Mouse (Mus musculus): ENCODE measurements at regions not wholly inside any gene's neighbourhood (a gene's known extent, or its start where the extent isn't known, plus 50 kb on each side); places are given as distances from the start of the nearest gene placed in this dataset.

GRCm38 (mm10) chr5:41206462-41206861 is 501.5 kb downstream of the Rab28 start:
- DNase-seq, result no peak

GRCm38 (mm10) chr5:41204417-41204816 is 503.5 kb downstream of the Rab28 start:
- no peak for DNase-seq

- no peak for DNase-seq
Measured at GRCm38 (mm10) chr5:41187193-41187592, 520.8 kb downstream of the Rab28 start.

GRCm38 (mm10) chr5:41177220-41177619 is 530.7 kb downstream of the Rab28 start:
- DNase-seq, result no peak

- DNase-seq, result no peak
Measured at GRCm38 (mm10) chr5:41165870-41166626, 541.9 kb downstream of the Rab28 start.

- no peak for DNase-seq
Measured at GRCm38 (mm10) chr5:41125050-41125449, 582.9 kb downstream of the Rab28 start.

GRCm38 (mm10) chr5:41117658-41118057 is 590.3 kb downstream of the Rab28 start:
- DNase-seq, result no peak

GRCm38 (mm10) chr5:41087773-41088172 is 620.2 kb downstream of the Rab28 start:
- DNase-seq, result no peak

- DNase-seq, result no peak
Measured at GRCm38 (mm10) chr5:41076412-41076811, 631.5 kb downstream of the Rab28 start.

GRCm38 (mm10) chr5:41061646-41062045 is 646.3 kb downstream of the Rab28 start:
- DNase-seq, result no peak

GRCm38 (mm10) chr5:41061222-41061621 is 646.7 kb downstream of the Rab28 start:
- DNase-seq, result no peak

- DNase-seq, result no peak
Measured at GRCm38 (mm10) chr5:41058015-41058414, 649.9 kb downstream of the Rab28 start.

- peak; percentile 11 for DNase-seq
Measured at GRCm38 (mm10) chr5:41051948-41052347, 656.0 kb downstream of the Rab28 start.

- DNase-seq, result no peak
Measured at GRCm38 (mm10) chr5:41048515-41048914, 659.4 kb downstream of the Rab28 start.

GRCm38 (mm10) chr5:41045221-41045620 is 662.7 kb downstream of the Rab28 start:
- no peak for DNase-seq

GRCm38 (mm10) chr5:41044465-41044864 is 663.5 kb downstream of the Rab28 start:
- peak; percentile 79 for DNase-seq

GRCm38 (mm10) chr5:41038790-41039189 is 669.2 kb downstream of the Rab28 start:
- DNase-seq, result no peak

- peak; percentile 26 for DNase-seq
Measured at GRCm38 (mm10) chr5:41006692-41007091, 701.3 kb downstream of the Rab28 start.

GRCm38 (mm10) chr5:40986562-40986961 is 721.4 kb downstream of the Rab28 start:
- DNase-seq, result no peak

GRCm38 (mm10) chr5:40974892-40975291 is 733.1 kb downstream of the Rab28 start:
- no peak for DNase-seq

- DNase-seq, result peak; percentile 55
Measured at GRCm38 (mm10) chr5:40952901-40953595, 754.9 kb downstream of the Rab28 start.

GRCm38 (mm10) chr5:40929127-40929526 is 778.8 kb downstream of the Rab28 start:
- no peak for DNase-seq

GRCm38 (mm10) chr5:40920920-40921319 is 787.0 kb downstream of the Rab28 start:
- no peak for DNase-seq

GRCm38 (mm10) chr5:40908803-40909202 is 799.2 kb downstream of the Rab28 start:
- DNase-seq, result no peak

Data from kidney, postnatal 10 days (tissue).